Mouse (Mus musculus): ENCODE data around the gene Rhoh. TPM values are rescaled to one million over a fixed set of nuclear protein-coding genes. Genes with fewer than 3 reads are reported as not detected.
A peak's percentile ranks its signal among the peaks of the same experiment; 100 is the strongest.

Gene Rhoh
- polyA plus RNA-seq, 1 experiment = 0.63 TPM

GRCm38 (mm10) chr5:65859396-65859795 is 1.6 kb upstream of the Rhoh start:
- no peak for TF ChIP-seq POLR2A (IDR thresholded peaks at IDR 0.05; ENCODE audit: control insufficient read depth, low read depth, low read length)
- TF ChIP-seq CTCF (IDR thresholded peaks at IDR 0.05; ENCODE audit: control insufficient read depth, insufficient read depth, insufficient replicate concordance, low read depth, low read length) = no peak
- Histone ChIP-seq H3K4me1 (ENCODE audit: control insufficient read depth, insufficient read depth, low read length) (peaks cover 4% of the 10 kb centered on the region), H3K27ac (ENCODE audit: control insufficient read depth, insufficient read depth, low read depth, low read length) (no peak overlapping the region)

GRCm38 (mm10) chr5:65860281-65861000 is 572 bp upstream of the Rhoh start:
- H3K27ac ChIP-seq (ENCODE audit: control insufficient read depth, insufficient read depth, low read depth, low read length) = no peak overlapping the region
- no peak overlapping the region for H3K4me3 ChIP-seq (ENCODE audit: control insufficient read depth, low read depth, low read length)
- peaks cover 4% of the 10 kb centered on the region for H3K4me1 ChIP-seq (ENCODE audit: control insufficient read depth, insufficient read depth, low read length)
- no peaks in the 10 kb centered on the region for H3K27me3 ChIP-seq (ENCODE audit: control insufficient read depth, insufficient read depth, low read length)
- TF ChIP-seq CTCF (IDR thresholded peaks at IDR 0.05; ENCODE audit: control insufficient read depth, insufficient read depth, insufficient replicate concordance, low read depth, low read length) (no peak), POLR2A (IDR thresholded peaks at IDR 0.05; ENCODE audit: control insufficient read depth, low read depth, low read length) (no peak)
- no peaks in the 10 kb centered on the region for H3K36me3 ChIP-seq (ENCODE audit: control insufficient read depth, insufficient read depth, low read length)

More at GRCm38 (mm10) chr5:65859396-65859795, 1.6 kb upstream of the Rhoh start:
- Histone ChIP-seq H3K27me3 (ENCODE audit: control insufficient read depth, insufficient read depth, low read length) (no peaks in the 10 kb centered on the region), H3K4me3 (ENCODE audit: control insufficient read depth, low read depth, low read length) (no peak overlapping the region), H3K36me3 (ENCODE audit: control insufficient read depth, insufficient read depth, low read length) (no peaks in the 10 kb centered on the region)

GRCm38 (mm10) chr5:65862217-65862927 is 1.4 kb downstream of the Rhoh start:
- no peaks in the 10 kb centered on the region for H3K27me3 ChIP-seq (ENCODE audit: control insufficient read depth, insufficient read depth, low read length)
- H3K36me3 ChIP-seq (ENCODE audit: control insufficient read depth, insufficient read depth, low read length) = no peaks in the 10 kb centered on the region
- TF ChIP-seq POLR2A (IDR thresholded peaks at IDR 0.05; ENCODE audit: control insufficient read depth, low read depth, low read length) = no peak
- TF ChIP-seq CTCF (IDR thresholded peaks at IDR 0.05; ENCODE audit: control insufficient read depth, insufficient read depth, insufficient replicate concordance, low read depth, low read length) = no peak
- peaks cover 4% of the 10 kb centered on the region for H3K4me1 ChIP-seq (ENCODE audit: control insufficient read depth, insufficient read depth, low read length)
- no peak overlapping the region for H3K4me3 ChIP-seq (ENCODE audit: control insufficient read depth, low read depth, low read length)
- H3K27ac ChIP-seq (ENCODE audit: control insufficient read depth, insufficient read depth, low read depth, low read length) = no peak overlapping the region

GRCm38 (mm10) chr5:65863349-65863749 is 2.3 kb downstream of the Rhoh start:
- Histone ChIP-seq H3K36me3 (ENCODE audit: control insufficient read depth, insufficient read depth, low read length) (no peaks in the 10 kb centered on the region), H3K4me3 (ENCODE audit: control insufficient read depth, low read depth, low read length) (peak overlapping the region; percentile 45), H3K27ac (ENCODE audit: control insufficient read depth, insufficient read depth, low read depth, low read length) (no peak overlapping the region), H3K4me1 (ENCODE audit: control insufficient read depth, insufficient read depth, low read length) (peaks cover 2% of the 10 kb centered on the region), H3K27me3 (ENCODE audit: control insufficient read depth, insufficient read depth, low read length) (no peaks in the 10 kb centered on the region)
- TF ChIP-seq POLR2A (IDR thresholded peaks at IDR 0.05; ENCODE audit: control insufficient read depth, low read depth, low read length) (no peak), CTCF (IDR thresholded peaks at IDR 0.05; ENCODE audit: control insufficient read depth, insufficient read depth, insufficient replicate concordance, low read depth, low read length) (no peak)

GRCm38 (mm10) chr5:65864486-65864885 is 3.5 kb downstream of the Rhoh start:
- H3K27me3 ChIP-seq (ENCODE audit: control insufficient read depth, insufficient read depth, low read length) = no peaks in the 10 kb centered on the region
- no peak for TF ChIP-seq POLR2A (IDR thresholded peaks at IDR 0.05; ENCODE audit: control insufficient read depth, low read depth, low read length)
- no peak for TF ChIP-seq CTCF (IDR thresholded peaks at IDR 0.05; ENCODE audit: control insufficient read depth, insufficient read depth, insufficient replicate concordance, low read depth, low read length)
- H3K27ac ChIP-seq (ENCODE audit: control insufficient read depth, insufficient read depth, low read depth, low read length) = no peak overlapping the region
- no peak overlapping the region for H3K4me3 ChIP-seq (ENCODE audit: control insufficient read depth, low read depth, low read length)
- H3K4me1 ChIP-seq (ENCODE audit: control insufficient read depth, insufficient read depth, low read length) = peaks cover 2% of the 10 kb centered on the region
- H3K36me3 ChIP-seq (ENCODE audit: control insufficient read depth, insufficient read depth, low read length) = no peaks in the 10 kb centered on the region

- TF ChIP-seq POLR2A (IDR thresholded peaks at IDR 0.05; ENCODE audit: control insufficient read depth, low read depth, low read length) (no peak), CTCF (IDR thresholded peaks at IDR 0.05; ENCODE audit: control insufficient read depth, insufficient read depth, insufficient replicate concordance, low read depth, low read length) (no peak)
- Histone ChIP-seq H3K27me3 (ENCODE audit: control insufficient read depth, insufficient read depth, low read length) (no peaks in the 10 kb centered on the region), H3K27ac (ENCODE audit: control insufficient read depth, insufficient read depth, low read depth, low read length) (no peak overlapping the region), H3K4me1 (ENCODE audit: control insufficient read depth, insufficient read depth, low read length) (peaks cover 2% of the 10 kb centered on the region), H3K4me3 (ENCODE audit: control insufficient read depth, low read depth, low read length) (no peak overlapping the region), H3K36me3 (ENCODE audit: control insufficient read depth, insufficient read depth, low read length) (no peaks in the 10 kb centered on the region)
Observed at GRCm38 (mm10) chr5:65864946-65865345, 3.9 kb downstream of the Rhoh start.

GRCm38 (mm10) chr5:65866591-65866990 is 5.6 kb downstream of the Rhoh start:
- TF ChIP-seq CTCF (IDR thresholded peaks at IDR 0.05; ENCODE audit: control insufficient read depth, insufficient read depth, insufficient replicate concordance, low read depth, low read length) = no peak
- no peak for TF ChIP-seq POLR2A (IDR thresholded peaks at IDR 0.05; ENCODE audit: control insufficient read depth, low read depth, low read length)
- Histone ChIP-seq H3K4me1 (ENCODE audit: control insufficient read depth, insufficient read depth, low read length) (peaks cover 2% of the 10 kb centered on the region), H3K36me3 (ENCODE audit: control insufficient read depth, insufficient read depth, low read length) (no peaks in the 10 kb centered on the region), H3K27me3 (ENCODE audit: control insufficient read depth, insufficient read depth, low read length) (no peaks in the 10 kb centered on the region), H3K4me3 (ENCODE audit: control insufficient read depth, low read depth, low read length) (no peak overlapping the region), H3K27ac (ENCODE audit: control insufficient read depth, insufficient read depth, low read depth, low read length) (no peak overlapping the region)
